Mouse (Mus musculus) lung, adult 2 months (tissue): ENCODE measurements around the gene Gm13283.
"Not testable (repeated sequence)": the region's sequence is repeated elsewhere in the genome, so short reads cannot be mapped to it uniquely, and the experiment has no call there.

Source experiments
- CTCF ChIP-seq: fragments of 200-500 bp; IDR thresholded peaks from 2 replicates; pipeline ENCODE4 v1.5.1; 2011; ENCODE audit warnings: mild to moderate bottlenecking, low read length, control low read depth; ENCODE audit not compliant: insufficient read depth
- POLR2A ChIP-seq: fragments of 200-500 bp; IDR thresholded peaks from 2 replicates; pipeline ENCODE4 v1.6.1; 2011; ENCODE audit warnings: low read depth, mild to moderate bottlenecking, control low read depth, low read length, borderline replicate concordance; ENCODE audit errors: extremely low read depth

GRCm38 (mm10) chr4:88754818-88755340, 5.0 kb upstream of the Gm13283 start, which contains the start of gene Gm13271:
- not testable (repeated sequence) for TF ChIP-seq CTCF, POLR2A
